Mouse (Mus musculus) retina, postnatal 7 days (tissue): ENCODE measurements around the gene Ero1l.

Experiments
- DNase-seq: peaks from one replicate; pipeline ENCODE4 v3.0.0-alpha.2; 2012; ENCODE audit warnings: low read depth, low spot score

Gene Ero1l

DNA sequence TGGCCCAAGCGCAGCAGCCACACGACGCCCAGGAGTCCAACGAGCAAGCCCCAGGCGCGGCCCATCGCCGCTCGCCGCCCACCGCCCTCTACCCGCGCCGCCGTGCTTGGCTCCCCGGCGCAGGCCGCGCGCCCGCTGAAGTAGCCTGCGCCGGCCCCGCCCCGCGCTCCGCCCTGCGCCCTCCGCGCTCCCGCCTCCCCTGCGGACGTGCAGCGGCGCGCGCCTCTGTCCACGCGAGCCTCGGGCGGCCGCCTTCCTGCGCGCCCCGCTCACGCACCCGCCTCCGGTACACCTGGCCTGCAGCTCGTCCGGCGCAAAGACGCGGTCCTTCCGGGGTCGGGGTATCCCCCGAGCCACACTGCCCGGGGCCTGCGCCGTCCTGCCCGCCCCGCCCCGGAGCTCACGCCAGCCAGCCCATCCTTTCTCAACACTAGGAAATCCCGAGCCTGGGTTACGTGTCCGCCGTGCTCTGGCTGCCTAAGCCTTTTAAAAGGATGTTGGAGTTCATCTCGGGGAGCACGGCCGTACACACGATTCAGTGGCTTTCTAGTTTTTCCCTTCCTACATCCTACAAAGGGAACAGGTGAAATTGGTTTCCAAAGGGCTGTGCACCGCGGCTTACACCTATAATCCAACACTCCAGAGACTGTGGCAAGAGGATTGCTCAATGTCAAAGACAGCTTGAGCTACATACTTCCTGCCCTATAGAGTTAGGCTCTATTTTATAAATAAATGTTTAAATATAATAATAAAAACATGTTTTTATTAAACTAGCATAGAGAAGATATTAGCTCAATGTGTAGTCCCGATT, at the start of gene Ero1l:
Gene Ero1l (minus strand): TSS at position 346 of the 811 bp plus-strand sequence.
- peak; percentile 71 for DNase-seq

DNA sequence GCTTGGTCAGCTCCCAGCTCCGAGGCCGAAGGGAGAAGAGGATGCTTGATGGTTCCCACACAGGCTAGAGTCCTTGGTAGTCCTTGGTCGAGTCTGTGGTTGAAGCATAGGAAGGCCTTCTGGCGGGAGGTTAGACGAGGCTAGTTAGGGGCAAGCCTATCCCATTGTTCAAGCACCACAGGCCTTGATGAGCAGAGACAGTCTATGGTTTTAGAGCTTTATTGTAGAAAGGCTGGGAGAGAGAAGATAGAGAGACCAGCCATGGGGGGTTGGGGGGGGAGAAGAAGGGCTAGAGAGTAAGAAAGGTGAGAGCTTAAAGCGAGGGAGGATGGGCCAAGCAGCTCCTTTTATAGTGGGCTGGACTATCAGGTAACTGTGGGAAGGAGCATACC, 46.6 kb upstream of the Ero1l start:
- no peak for DNase-seq

DNA sequence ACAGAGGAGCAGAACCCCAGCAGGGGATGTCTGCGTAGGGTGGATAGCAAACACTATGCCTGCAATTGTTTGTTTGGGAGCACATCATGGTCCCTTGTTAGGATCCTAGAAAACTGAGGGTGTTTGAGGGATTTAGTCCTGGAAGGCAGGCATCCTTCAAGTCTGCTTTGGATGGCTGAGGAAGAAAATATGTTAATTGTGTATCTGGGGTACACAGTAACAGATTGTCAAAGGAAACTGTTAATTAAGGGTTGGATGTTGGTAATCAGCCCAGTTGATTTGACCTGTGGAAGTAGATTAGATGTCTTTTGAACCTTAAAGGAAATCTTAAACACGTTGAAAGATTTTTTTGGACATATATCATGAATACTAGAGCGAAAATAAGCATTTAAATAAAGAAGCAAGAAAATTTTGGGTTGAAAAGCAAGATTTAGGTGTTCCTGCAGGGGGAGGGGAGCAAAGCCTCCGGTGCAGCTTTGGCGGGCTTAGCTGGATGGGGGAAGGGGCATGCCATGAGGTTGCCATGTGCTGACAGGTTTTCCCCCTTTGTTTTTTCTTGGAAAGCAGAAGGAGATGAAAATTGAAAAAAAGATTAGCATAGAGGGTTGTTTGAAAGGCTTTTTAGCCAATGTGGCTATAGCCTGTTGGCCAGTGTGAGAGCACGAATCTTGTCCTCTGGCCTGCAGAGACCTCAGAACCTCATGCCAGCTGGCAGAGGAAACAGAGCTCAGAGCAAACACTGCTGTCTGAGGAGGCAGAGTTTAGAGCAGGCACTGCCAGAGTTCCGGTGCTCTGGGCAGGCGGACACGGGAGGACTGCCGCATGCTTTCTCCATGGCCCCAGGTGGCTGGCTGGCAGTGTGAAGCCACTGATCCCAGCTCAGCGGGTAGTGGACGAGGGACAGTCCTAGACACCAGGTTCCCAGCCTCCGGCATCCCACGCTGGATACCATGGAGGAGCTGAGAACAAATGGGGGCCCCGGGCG, 45.9 kb upstream of the Ero1l start:
- DNase-seq: no peak

DNA sequence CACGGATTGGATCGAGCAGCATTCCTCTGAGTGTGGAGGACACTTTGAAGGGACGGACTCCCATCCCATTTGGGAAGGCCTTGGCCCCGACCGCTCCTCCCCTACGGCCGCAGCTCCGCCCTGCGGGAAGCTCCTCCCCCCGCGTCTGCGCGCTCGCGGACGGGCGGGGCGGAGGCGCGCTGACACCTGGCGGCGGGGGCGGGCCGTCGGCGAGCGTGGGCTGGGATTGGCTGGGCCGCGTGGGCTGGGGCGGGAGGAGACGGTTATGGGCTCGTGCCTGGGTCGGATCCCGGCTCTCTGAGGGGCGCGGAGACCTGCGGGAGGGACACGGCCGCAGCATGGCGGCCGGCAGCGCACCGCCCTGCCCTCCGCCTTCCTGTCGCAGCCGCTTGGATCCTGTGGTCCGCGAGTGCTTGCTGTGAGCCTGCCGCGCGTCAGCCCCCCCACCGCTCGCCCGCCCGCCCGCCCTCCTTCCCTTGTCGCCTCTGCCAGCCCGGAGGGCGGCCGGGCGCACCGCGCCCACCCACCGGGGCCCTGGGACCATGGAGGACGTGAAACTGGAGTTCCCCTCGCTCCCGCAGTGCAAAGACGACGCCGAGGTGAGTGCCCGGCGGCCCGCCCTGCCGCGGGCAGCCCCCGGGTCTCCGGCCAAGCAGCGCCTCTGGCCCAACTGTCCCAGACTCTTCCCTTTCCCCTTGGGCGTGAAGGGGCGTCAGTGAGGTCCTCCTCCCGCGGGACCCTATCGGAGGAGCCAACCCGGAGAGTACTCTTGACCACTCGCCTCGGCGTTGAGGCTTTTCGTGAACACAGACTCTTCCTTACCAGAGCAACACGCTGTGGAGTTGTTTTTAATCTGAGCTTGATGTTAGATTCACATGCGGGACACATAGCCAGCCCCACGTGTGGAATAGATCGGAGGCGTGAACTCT, 32.6 kb upstream of the Ero1l start, which contains the start of gene Styx:
Gene Styx (plus strand): TSS at position 163 of the 929 bp plus-strand sequence.
- DNase-seq: peak; percentile 86

DNA sequence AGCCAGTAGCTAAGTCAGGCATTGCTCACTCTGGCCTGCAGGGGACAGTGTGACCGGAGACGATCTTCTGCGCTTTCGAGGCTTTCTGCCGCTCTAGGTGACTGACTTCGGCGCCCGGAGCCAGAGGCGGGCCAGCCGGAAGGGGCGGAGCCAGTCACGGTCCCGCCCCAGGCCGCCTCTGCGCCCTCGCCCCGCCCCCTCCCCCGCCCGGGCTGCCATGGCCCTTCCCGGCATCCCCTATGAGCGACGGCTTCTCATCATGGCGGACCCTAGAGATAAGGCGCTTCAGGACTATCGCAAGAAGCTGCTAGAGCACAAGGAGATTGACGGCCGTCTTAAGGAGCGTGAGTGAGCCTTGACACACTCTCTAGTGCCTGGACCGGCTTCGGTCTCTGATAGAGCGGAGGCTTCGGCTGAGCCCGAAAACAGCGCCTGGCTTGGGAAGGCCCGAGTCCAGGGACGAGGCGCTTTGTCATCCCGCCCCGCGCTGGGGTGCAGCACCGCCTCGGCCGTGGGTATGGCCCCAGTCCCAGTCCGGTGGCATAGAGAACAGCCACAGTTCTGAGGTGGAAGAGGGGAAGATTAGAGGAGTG, 11.1 kb upstream of the Ero1l start, which contains the start of gene Psmc6:
Gene Psmc6 (plus strand): TSS at position 200 of the 593 bp plus-strand sequence.
- DNase-seq: peak; percentile 92

DNA sequence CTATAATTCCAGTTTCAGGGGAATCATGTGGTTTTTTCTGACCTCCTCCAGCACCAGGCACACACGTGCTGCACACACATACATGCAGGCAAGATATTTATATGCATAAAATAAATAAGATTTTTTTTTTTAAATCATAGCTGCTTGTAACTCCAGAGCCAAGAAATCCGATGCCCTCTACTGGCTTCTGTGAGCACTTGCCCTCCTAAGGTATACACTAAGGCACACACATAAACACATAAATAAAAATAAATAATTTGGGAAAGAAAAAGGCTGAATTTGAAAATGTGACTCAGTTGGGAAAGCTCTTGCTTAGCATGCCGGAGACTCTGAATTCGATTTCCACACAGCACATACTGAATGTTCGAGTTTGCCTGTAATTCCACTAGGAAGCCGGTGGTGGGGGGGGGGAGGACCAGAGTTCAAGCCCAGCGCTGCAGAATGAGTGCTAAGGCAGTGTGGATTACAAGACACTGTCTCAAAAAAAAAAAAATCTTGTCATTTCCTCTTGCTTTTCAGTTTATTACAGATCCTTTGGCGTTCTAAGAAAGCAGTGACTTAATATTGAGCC, 10.5 kb upstream of the Ero1l start:
- DNase-seq: no peak

DNA sequence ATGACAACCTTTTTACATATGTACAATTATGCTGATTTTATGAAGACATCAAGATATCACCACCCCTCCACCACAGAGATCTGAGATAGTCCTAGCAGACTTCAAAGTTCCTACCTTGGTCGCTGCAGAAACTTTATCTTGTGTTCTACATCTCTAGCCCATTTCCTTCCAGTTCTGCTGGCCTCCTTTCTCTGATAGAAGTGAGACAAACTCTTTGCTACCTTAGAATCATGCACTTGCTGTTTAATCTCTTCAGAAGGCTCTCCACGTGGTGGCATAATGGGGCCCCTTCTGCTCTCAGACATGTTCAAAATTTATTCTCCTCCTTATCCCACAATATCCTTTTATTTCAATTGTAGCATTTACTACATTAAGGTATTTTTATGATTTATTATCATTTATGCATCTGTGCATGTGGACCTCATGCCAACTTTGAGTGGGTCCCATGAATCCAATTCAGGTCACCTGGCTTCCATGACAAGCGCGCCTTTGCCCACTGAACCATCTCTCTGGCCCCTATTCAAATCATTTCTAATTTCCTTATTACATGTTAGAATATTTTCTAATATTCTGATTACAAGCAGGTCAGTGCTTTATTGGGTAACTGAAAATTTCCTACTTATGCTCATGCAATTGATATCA, 9.6 kb upstream of the Ero1l start:
- no peak for DNase-seq

DNA sequence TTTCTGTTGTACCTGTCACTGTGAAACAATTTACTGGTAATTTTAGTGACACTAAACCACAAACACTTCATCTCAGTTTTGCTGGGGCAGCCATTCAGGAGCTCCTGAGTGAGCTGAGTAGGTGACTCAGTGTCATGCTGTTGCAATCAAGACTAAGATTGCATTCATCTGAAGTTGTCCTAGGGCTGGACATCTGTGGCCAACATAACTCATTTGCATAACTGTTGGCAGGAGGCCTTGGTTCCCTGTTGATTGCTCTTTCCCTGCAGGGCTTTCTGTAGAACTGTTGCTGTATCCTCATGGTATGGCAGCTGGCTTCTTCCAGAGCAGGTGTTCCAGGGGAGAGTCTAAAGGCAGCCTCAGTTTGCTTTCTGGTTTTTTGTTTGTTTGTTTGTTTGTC, 6.9 kb upstream of the Ero1l start:
- DNase-seq: peak; percentile 24

DNA sequence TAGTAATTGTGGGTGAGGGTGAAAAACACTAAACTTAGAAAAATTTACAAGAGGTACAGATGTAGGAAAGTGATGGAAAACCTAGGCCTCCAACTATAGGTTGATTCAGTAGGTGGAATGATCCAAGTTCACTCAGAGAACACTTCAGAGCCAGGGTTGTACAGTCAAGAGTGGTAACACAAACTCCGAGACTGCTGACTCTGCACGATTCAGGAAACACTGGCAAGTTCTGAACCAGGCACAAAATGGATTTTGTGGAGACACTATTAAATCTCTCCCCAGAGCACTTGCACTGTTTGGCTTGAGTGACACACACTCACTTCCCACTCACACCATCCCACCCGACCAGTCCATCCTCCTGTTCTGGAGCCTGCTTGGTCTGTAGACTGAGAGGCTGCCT, 4.7 kb upstream of the Ero1l start:
- DNase-seq: no peak

DNA sequence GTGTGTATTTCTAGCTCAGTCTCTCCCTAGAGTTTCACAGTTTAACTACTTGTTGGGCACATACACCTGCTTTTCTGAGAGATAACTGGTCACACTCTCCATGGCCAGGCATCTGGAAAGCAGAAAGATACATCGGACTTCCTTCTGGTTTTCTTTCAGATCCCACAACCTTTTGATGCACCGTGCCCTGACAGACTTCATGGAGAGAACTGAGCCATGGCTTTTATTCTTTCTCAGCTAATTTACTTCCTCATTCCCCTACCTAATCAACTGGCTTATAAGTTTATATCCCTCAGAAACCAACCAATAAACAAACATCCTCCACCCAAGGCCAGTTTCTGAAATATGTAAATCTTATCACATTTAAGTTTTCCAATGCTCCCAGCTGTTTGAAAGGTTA, 3.9 kb upstream of the Ero1l start:
- no peak for DNase-seq

DNA sequence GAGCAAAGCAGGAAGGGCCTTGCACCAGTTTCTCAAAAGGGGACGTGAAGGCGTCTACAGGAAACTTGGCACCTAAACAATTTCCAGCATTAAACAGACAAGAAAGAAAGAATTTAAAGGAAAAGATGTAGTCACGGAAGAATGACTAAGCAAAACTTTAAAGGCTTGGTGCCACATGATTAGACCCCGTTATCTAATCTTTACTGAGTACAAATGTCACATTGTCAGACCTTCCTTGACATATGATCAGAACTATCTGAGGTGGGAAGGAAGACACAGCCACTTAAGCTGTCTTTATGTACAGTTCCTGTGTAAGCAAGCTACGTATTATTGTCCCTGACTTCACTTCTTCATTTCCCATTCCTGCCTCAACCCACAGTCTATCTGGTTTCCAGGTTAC, 3.1 kb upstream of the Ero1l start:
- DNase-seq: no peak

DNA sequence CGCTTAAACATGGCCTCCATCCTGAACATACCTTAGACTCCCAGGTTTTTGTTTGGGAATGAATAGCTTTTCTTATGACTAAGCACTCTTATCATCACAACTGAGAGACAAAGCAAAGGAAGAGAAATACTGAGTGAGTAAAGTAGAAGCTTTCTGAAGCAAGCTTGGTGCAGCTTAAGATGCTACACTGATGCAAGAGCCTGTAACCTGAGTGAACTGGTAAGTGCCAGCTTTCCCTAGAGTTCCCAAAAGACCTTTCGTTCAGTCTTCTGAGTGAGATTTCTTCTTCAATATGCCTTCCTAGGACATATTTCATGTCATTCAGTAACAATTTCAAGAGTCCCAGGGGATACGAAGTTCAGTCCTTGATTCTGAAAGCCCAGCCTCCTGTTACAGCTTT, 2.5 kb upstream of the Ero1l start:
- DNase-seq: no peak

DNA sequence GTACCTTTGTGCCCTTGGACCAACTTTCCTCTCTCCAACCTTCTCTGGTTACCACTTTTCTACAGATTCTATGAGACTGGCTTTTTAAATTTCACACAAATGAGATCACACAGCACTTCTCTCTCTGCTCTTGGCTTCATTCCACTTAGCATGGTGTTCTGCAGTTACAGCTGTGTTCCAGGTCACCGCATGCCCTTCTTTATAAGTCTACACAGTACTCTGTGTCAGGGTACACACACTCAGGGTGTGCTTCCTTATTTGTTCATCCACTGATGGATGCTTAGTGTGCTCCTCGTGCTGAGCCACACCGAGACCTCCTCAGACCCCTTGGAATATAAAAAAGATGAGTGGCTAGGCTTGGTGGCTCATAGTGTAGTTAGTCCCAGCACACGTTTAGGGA, 1.5 kb upstream of the Ero1l start:
- DNase-seq: no peak

DNA sequence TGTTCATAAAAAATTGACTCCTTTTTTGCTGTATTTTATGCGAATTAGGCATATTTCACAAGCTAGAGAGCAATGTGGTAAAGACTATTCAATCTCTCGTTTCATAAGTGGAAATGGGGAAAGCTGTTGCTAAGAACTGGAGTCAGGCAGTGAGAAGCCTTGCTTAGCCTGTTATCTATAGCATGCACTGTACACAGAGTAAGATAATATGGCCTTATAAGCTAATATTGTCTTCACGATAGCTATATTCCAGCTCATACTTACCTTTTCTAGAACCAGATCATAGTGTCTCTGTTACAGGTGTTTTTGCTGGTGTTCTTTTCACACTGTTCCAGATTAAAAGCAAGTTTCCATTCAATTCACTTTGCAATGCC, 653 bp upstream of the Ero1l start:
- no peak for DNase-seq

DNA sequence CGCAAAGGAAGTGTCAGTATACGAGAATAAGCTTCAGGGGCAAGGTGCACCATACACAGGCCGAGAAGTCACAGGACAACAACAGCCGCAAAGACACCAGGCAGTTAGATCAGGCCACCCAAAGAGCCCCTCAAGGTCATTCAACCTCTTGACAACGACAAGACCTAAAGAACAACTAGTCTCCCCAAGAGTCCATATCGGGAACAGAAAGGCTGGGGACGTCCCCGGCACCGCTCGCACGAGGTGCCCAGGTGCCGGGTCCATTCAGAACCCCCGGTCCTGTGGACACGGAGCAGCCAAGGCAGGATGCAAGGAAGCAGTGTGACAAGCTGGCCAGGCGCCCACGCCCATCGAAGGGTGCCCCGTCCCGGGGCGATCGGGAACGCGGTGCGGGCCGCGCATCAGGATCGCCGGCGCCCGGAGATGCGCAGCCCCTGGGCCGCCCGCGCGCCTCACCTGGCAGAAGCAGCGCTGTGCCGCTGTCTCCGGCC, 605 bp downstream of the Ero1l start:
- peak; percentile 8 for DNase-seq

DNA sequence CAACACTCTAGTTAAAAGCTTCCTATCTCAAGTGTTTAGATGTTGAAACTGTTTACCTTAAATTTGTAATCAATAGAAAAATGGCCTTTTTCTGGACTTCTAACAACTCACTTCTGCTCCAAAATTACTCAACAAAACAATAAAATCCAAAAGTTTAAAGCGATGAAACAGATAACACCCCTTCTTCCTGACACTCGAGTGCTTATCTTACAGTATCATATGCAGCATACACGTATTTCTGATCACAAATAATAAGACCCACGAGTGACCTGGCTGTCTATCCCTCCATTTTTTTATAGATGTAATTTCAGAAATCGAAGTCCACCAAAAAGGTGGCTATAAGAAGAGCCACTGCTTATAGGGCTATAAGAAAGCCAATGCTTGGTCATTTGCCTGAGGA, 1.6 kb downstream of the Ero1l start:
- DNase-seq: no peak

DNA sequence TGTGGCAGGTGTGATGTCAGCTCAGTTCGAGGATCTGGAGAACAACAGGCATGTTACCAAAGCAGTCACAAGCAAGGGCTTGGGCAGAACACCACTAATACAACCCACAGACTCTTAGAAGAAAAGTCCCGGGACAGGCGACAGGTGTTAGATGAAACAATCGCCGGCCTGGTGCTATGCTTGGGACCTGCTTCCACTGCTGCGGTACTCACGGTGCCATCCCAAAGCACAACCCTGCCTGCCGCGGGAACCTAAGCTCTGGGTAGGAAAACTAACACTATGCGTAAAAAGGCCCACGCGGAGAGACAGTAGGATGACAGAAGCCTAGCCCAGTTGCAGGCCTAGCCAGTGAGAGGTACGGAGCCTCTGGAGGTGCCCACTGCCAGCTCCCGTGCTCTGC, 8.5 kb downstream of the Ero1l start:
- DNase-seq: no peak

DNA sequence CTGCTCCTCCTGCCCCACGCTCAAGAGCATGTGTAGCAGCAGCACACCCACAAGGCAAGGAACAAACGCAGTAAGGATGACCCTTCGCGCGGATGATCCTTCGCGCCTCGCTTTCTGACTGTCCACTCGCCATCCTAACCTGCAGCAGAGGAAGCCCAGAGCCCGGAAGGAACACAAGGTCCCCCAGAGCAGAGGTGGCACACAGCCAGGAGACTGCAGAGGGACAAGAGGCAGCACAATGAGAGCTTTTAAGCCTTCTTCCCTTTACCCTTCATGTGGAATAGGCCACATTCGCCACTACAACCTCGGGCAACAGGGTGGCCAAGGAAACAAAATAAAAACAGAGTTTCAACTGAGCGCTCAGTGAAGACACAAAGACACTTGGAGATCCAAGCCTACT, 8.9 kb downstream of the Ero1l start:
- DNase-seq: no peak

DNA sequence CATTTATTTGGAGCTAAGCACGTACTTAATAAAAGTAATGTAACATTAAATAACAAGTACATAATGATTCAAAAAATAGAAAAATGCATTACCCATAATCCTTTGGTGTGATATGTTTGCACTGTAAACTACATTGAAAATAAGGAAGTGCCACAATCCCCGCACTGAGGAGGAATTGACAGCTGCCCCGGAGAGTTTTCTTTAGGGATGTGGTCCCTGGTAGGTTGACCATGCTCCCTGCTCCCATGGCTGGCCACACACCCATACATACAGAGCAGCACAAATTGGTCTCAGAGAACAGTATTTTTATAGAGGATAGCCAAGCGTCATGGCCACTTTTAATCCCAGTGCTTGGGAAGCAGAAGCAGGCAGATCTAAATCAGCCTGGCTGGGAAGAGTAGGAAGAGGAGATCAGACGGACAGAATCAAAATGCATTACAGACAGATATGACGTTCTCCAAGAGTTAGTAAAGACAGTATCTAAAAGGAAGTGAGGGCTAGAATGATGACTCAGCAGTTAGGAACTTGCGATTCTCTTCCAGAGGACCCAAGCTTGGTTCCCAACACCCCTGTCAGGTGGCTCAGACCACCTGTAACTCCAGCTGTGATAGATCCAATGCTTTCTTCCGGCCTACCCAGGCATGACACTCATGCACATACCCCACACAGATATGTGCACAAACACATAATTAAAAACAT, 10.8 kb downstream of the Ero1l start:
- no peak for DNase-seq
